Comparison of ENCODE assay signal across 10 mouse cellular contexts in genomic region chr19:41973891-41974794, GRCm38 (mm10). TPM values are rescaled to one million over a fixed set of nuclear protein-coding genes. Genes with fewer than 3 reads are reported as not detected.
A peak's percentile ranks its signal among the peaks of the same experiment; 100 is the strongest.
DNase-seq lines count a peak whose midpoint lies in the region; ATAC-seq and TF ChIP-seq lines count a peak whose summit lies in the region.
"Had no signal": no experiment of that assay in that cellular context is flagged by ENCODE, and none has a peak within 500 bp of the region (broad histone marks: within the 10 kb centered on the region; RNA-seq: fewer than 3 reads in every experiment).

No protein-coding gene starts in this region.

- no peak overlapping the region for H3K27ac ChIP-seq in lung, postnatal 0 days (ENCODE audit: low read length)
- peak overlapping the region; percentile 48 for H3K27ac ChIP-seq in hindbrain, embryonic 16.5 days (ENCODE audit: low read depth, low read length)
- peak overlapping the region; percentile 73 for H3K27ac ChIP-seq in olfactory bulb, adult 2 months (ENCODE audit: insufficient read depth, low read depth, low read length)
- H3K27ac ChIP-seq: heart, embryonic 13.5 days had no signal

- no peak for ATAC-seq in cerebellum, adult (ENCODE audit: insufficient number of reproducible peaks, low FRiP score, low TSS enrichment)
- ATAC-seq in lung, postnatal 0 days, result no peak
- peak; percentile 60 for ATAC-seq in hindbrain, embryonic 16.5 days

- H3K4me1 ChIP-seq in lung, postnatal 0 days (ENCODE audit: insufficient read depth, low read depth, low read length), result no peaks in the 10 kb centered on the region
- no peaks in the 10 kb centered on the region; the same call in 1 of the 2 replicates for H3K4me1 ChIP-seq in hindbrain, embryonic 16.5 days (ENCODE audit: control insufficient read depth, insufficient read depth, low read depth, low read length)
- peaks cover 13% of the 10 kb centered on the region for H3K4me1 ChIP-seq in olfactory bulb, adult 2 months (ENCODE audit: control insufficient read depth, insufficient read depth, low read length)

- no peak for TF ChIP-seq EP300 in lung, postnatal 0 days (IDR thresholded peaks at IDR 0.05)

- H3K4me2 ChIP-seq in lung, postnatal 0 days (replicated peaks; ENCODE audit: low read depth, low read length), result no peak overlapping the region
- no peak overlapping the region for H3K4me2 ChIP-seq in hindbrain, embryonic 16.5 days (ENCODE audit: low read length)
- H3K4me2 ChIP-seq: heart, embryonic 13.5 days had no signal

- no peaks in the 10 kb centered on the region for H3K9me3 ChIP-seq in lung, postnatal 0 days (ENCODE audit: low read length)
- H3K9me3 ChIP-seq in hindbrain, embryonic 16.5 days (ENCODE audit: control insufficient read depth, low read length), result no peaks in the 10 kb centered on the region
- H3K9me3 ChIP-seq: heart, embryonic 13.5 days had no signal

- H3K4me3 ChIP-seq in lung, postnatal 0 days (ENCODE audit: low read depth, low read length), result no peak overlapping the region
- H3K4me3 ChIP-seq in hindbrain, embryonic 16.5 days (ENCODE audit: low read length), result no peak overlapping the region
- H3K4me3 ChIP-seq in olfactory bulb, adult 2 months (ENCODE audit: insufficient read depth, low read depth, low read length), result no peak overlapping the region
- H3K4me3 ChIP-seq: heart, embryonic 13.5 days had no signal

- H3K9ac ChIP-seq in lung, postnatal 0 days (replicated peaks; ENCODE audit: low read depth), result no peak overlapping the region
- peak overlapping the region; percentile 22; the same call in 1 of the 2 replicates for H3K9ac ChIP-seq in hindbrain, embryonic 16.5 days (ENCODE audit: low read depth, low read length)
- H3K9ac ChIP-seq: heart, embryonic 13.5 days had no signal

- H3K27me3 ChIP-seq in lung, postnatal 0 days (replicated peaks; ENCODE audit: insufficient read depth, low read length), result no peaks in the 10 kb centered on the region
- H3K27me3 ChIP-seq in hindbrain, embryonic 16.5 days (replicated peaks; ENCODE audit: control insufficient read depth, insufficient read depth, low read length), result no peaks in the 10 kb centered on the region
- H3K27me3 ChIP-seq: heart, embryonic 13.5 days had no signal

- no peaks in the 10 kb centered on the region for H3K36me3 ChIP-seq in lung, postnatal 0 days (ENCODE audit: insufficient read depth, low read length)
- H3K36me3 ChIP-seq in hindbrain, embryonic 16.5 days (ENCODE audit: control insufficient read depth, insufficient read depth, low read length), result no peaks in the 10 kb centered on the region

- TF ChIP-seq POLR2A in olfactory bulb, adult 2 months (IDR thresholded peaks at IDR 0.05; ENCODE audit: insufficient read depth, low read depth, low read length), result no peak

- DNase-seq in cerebellum, postnatal 10 days, result peak; percentile 32 to 55
- peak; percentile 10 for DNase-seq in lung, postnatal 0 days (ENCODE audit: low spot score)
- DNase-seq in lung, postnatal 14 days, result no peak
- DNase-seq in cerebellum, adult 18-20 months, result no peak
- DNase-seq in thymus, postnatal 10 days (ENCODE audit: low spot score in 2 of 2), result no peak
- DNase-seq: thymus, adult 2 months had no signal

- TF ChIP-seq CTCF in lung, postnatal 0 days (IDR thresholded peaks at IDR 0.05), result no peak
- no peak for TF ChIP-seq CTCF in olfactory bulb, adult 2 months (IDR thresholded peaks at IDR 0.05; ENCODE audit: insufficient read depth, low read depth, low read length)

- WGBS in lung, postnatal 0 days, result 69% methylated on average over 13 of the region's 13 CpGs
- 47% methylated on average over 13 of the region's 13 CpGs for WGBS in hindbrain, embryonic 16.5 days
- 25% methylated on average over 13 of the region's 13 CpGs for WGBS in olfactory bulb, adult 2 months

RNA-seq across cellular contexts. Expression of gene Mms19, which starts 6.8 kb away (rescaled TPM):
- polyA plus RNA-seq in lung, postnatal 0 days (2015; fragmentation: Nextera tagmentation; extraction: Ambion mirVana), result 12.8 and 16.5 TPM in 2 replicates
- polyA plus RNA-seq in hindbrain, embryonic 16.5 days (2015; fragmentation: Nextera tagmentation; extraction: Ambion mirVana), result 30.0 and 31.3 TPM in 2 replicates
- polyA plus RNA-seq in olfactory bulb, adult 2 months (2012; ENCODE audit: insufficient read depth, insufficient read length, low replicate concordance, missing spikeins), result not detected in 2 replicates

RNA-seq across cellular contexts. Expression of gene Ubtd1, which starts 7.4 kb away (rescaled TPM):
- polyA plus RNA-seq in lung, postnatal 0 days (2015; fragmentation: Nextera tagmentation; extraction: Ambion mirVana), result 21.3 and 23.2 TPM in 2 replicates
- polyA plus RNA-seq in hindbrain, embryonic 16.5 days (2015; fragmentation: Nextera tagmentation; extraction: Ambion mirVana), result 13.4 and 15.2 TPM in 2 replicates
- not detected in 2 replicates for polyA plus RNA-seq in olfactory bulb, adult 2 months (2012; ENCODE audit: insufficient read depth, insufficient read length, low replicate concordance, missing spikeins)

RNA-seq across cellular contexts. Expression of gene Zdhhc16, which starts 40.9 kb away (rescaled TPM):
- 46.9 and 55.1 TPM in 2 replicates for polyA plus RNA-seq in lung, postnatal 0 days (2015; fragmentation: Nextera tagmentation; extraction: Ambion mirVana)
- 91.3 and 91.4 TPM in 2 replicates for polyA plus RNA-seq in hindbrain, embryonic 16.5 days (2015; fragmentation: Nextera tagmentation; extraction: Ambion mirVana)
- not detected in 2 replicates for polyA plus RNA-seq in olfactory bulb, adult 2 months (2012; ENCODE audit: insufficient read depth, insufficient read length, low replicate concordance, missing spikeins)

RNA-seq across cellular contexts. Expression of gene Exosc1, which starts 40.9 kb away (rescaled TPM):
- 43.4 and 45.2 TPM in 2 replicates for polyA plus RNA-seq in lung, postnatal 0 days (2015; fragmentation: Nextera tagmentation; extraction: Ambion mirVana)
- 52.4 and 55.9 TPM in 2 replicates for polyA plus RNA-seq in hindbrain, embryonic 16.5 days (2015; fragmentation: Nextera tagmentation; extraction: Ambion mirVana)
- not detected in 2 replicates for polyA plus RNA-seq in olfactory bulb, adult 2 months (2012; ENCODE audit: insufficient read depth, insufficient read length, low replicate concordance, missing spikeins)

Comparison
In these comparisons a context has a peak if more than half of its experiments do, and no peak if none do; other contexts are left out.
1. DNase-seq: peak in cerebellum, postnatal 10 days (2 of 2) and lung, postnatal 0 days (single experiment); none in lung, postnatal 14 days (single experiment), cerebellum, adult 18-20 months (0 of 2) and thymus, postnatal 10 days (0 of 2).
2. RNA of gene Ubtd1, which starts 7.4 kb away (polyA plus RNA-seq): 21.3 to 23.2 TPM in lung, postnatal 0 days and 13.4 to 15.2 TPM in hindbrain, embryonic 16.5 days; not detected in olfactory bulb, adult 2 months; every median in the first group is over 10 times any median in the second.
3. RNA of gene Zdhhc16, which starts 40.9 kb away (polyA plus RNA-seq): 91.3 to 91.4 TPM in hindbrain, embryonic 16.5 days and 46.9 to 55.1 TPM in lung, postnatal 0 days; not detected in olfactory bulb, adult 2 months; every median in the first group is over 10 times any median in the second.